Mouse (Mus musculus): ENCODE data around the gene Gm21497. TPM values are rescaled to one million over a fixed set of nuclear protein-coding genes. Genes with fewer than 3 reads are reported as not detected.

The Gm21497 gene
- not detected for polyA plus RNA-seq (2017; shearing (Covaris generic))

DNA sequence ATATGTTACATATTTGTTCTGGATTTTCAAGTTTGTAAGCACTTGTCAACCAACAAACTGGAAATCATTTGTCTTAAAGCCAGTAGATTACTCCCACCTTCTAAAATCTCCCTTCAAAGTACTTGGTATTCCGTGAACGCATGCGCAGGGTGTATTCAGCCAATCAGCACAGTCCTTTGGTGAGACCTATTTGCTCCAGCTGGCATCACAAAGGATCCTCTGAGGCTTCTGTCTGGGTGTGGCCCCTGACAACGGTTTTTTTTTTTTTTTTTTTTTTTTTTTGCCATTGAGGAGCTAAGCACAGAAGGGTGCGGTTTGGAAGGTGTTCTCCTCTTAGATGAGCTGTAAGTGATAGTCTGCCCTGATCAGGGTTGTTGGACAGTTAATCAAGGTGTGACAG lies at the start of gene Gm21497:
Gene Gm21497, plus strand, starts transcription at position 301 of the 400 bp plus-strand sequence.

